Mouse (Mus musculus) small intestine, adult 2 months (tissue): ENCODE data around the gene Gm20403.

Experiments
- CTCF ChIP-seq: fragments of 200-500 bp; IDR thresholded peaks from 2 replicates; pipeline ENCODE4 v1.5.1; 2012; ENCODE audit warnings: low read depth, mild to moderate bottlenecking, control low read depth, inconsistent platforms, low read length, moderate library complexity, mixed read lengths; ENCODE audit not compliant: insufficient replicate concordance, insufficient read length; ENCODE audit errors: extremely low read depth
- POLR2A ChIP-seq: fragments of 200-500 bp; IDR thresholded peaks from 2 replicates; pipeline ENCODE4 v1.6.1; 2012; ENCODE audit warnings: low read depth, mild to moderate bottlenecking, control low read depth, inconsistent platforms, low read length, moderate library complexity

DNA sequence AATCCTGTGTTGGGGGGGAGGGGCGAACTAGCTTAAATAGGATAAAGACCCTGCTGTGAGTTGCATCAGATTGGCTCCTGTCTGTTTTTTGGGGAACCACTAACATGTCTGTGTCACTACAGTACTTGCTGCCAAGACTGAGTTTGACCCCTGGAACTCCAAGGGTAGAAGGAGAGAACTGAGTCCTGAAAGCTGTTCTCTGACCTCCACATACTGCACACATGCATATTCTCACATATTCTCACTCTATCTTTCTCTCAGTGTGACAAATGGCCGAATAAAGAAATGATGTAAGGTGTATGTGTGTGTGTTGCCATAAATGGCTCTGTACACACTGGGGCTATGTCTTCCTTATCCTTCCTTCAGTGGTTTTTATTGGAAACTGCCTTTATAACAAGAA lies 37.0 kb upstream of the Gm20403 start:
- TF ChIP-seq CTCF (no peak), POLR2A (no peak)
